Mouse (Mus musculus): Measurements from ENCODE around the gene Prph. TPM values are rescaled to one million over a fixed set of nuclear protein-coding genes. Genes with fewer than 3 reads are reported as not detected.

The Prph gene
- polyA plus RNA-seq, 1 experiment from 2014 or later: 0.22 TPM

- Histone ChIP-seq H3K9me3 (replicated peaks) (no peaks in the 10 kb centered on the region), H3K4me2 (peak overlapping the region; percentile 89), H3K36me3 (peaks cover 35% of the 10 kb centered on the region), H3K4me3 (0 out of 2 replicates have a peak overlapping the region, but pooled peaks have one; percentile 75), H3K9ac (no peak overlapping the region), H3K27ac (ENCODE audit: poor library complexity, severe bottlenecking) (no peak overlapping the region), H3K4me1 (replicated peaks) (peaks cover 41% of the 10 kb centered on the region), H3K27me3 (replicated peaks) (no peaks in the 10 kb centered on the region)
- WGBS: 64% methylated on average over 7 of the region's 7 CpGs
- no peak for ATAC-seq (ENCODE audit: insufficient number of reproducible peaks, low FRiP score)
Observed at GRCm38 (mm10) chr15:99033498-99034270, 21.3 kb upstream of the Prph start.

- no peaks in the 10 kb centered on the region for H3K9me3 ChIP-seq (replicated peaks)
- H3K4me1 ChIP-seq (replicated peaks): peaks cover 39% of the 10 kb centered on the region
- no peak overlapping the region for H3K4me2 ChIP-seq
- H3K4me3 ChIP-seq: no peak overlapping the region
- no peak overlapping the region; the same call in 1 of the 2 replicates for H3K9ac ChIP-seq
- H3K27ac ChIP-seq (ENCODE audit: poor library complexity, severe bottlenecking): no peak overlapping the region
- H3K27me3 ChIP-seq (replicated peaks): no peaks in the 10 kb centered on the region
- 77% methylated on average over 4 of the region's 4 CpGs for WGBS
- peaks cover 37% of the 10 kb centered on the region for H3K36me3 ChIP-seq
- no peak for ATAC-seq (ENCODE audit: insufficient number of reproducible peaks, low FRiP score)
Observed at GRCm38 (mm10) chr15:99035431-99035830, 19.5 kb upstream of the Prph start.

DNA sequence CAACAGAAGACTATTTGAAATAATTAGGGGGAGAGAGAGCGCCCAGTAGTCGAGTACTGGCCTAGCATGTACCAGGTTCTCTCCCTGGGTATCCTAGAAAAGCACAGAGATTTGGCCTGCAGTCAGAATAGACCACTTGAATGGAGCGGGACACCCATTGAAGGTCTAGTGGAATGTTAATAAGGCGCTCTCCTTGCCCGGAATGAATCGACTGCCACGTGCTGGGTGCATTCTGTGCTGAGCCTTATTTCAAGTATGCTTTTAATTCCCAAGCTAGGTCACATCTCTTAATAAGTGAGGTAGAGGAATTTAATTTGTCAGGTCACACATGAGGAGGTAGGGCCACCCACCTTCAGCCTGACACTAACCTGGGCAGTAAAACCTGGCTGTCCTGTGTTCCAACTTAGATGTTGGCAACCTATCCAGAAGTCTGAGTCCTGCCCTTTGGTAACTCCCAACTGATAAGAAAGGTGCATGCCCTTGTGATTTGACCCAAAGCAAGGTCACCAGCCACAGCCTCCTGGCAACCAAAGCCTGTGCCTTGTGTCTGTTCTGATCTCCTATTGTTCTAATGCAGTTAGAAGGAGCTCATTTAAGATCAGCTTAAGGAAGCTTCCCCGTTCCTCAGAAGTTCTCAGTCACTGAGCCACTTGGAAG is 18.6 kb upstream of the Prph start:
- Histone ChIP-seq H3K9me3 (replicated peaks) (no peaks in the 10 kb centered on the region), H3K4me3 (no peak overlapping the region), H3K27me3 (replicated peaks) (0 out of 2 replicates have a peak, but pooled peaks cover under 1% of the 10 kb centered on the region), H3K9ac (no peak overlapping the region), H3K4me2 (no peak overlapping the region), H3K36me3 (peaks cover 37% of the 10 kb centered on the region), H3K4me1 (replicated peaks) (peaks cover 46% of the 10 kb centered on the region), H3K27ac (ENCODE audit: poor library complexity, severe bottlenecking) (no peak overlapping the region)
- WGBS: 67% methylated on average over 8 of the region's 8 CpGs
- no peak for ATAC-seq (ENCODE audit: insufficient number of reproducible peaks, low FRiP score)

- 100% methylated on average over 1 of the region's 1 CpGs for WGBS
- H3K9ac ChIP-seq: no peak overlapping the region
Observed at GRCm38 (mm10) chr15:99038025-99038424, 16.9 kb upstream of the Prph start.

GRCm38 (mm10) chr15:99038797-99039196 is 16.2 kb upstream of the Prph start:
- Histone ChIP-seq H3K27ac (ENCODE audit: poor library complexity, severe bottlenecking) (no peak overlapping the region), H3K4me3 (no peak overlapping the region), H3K9ac (no peak overlapping the region), H3K4me2 (no peak overlapping the region), H3K27me3 (replicated peaks) (0 out of 2 replicates have a peak, but pooled peaks cover 11% of the 10 kb centered on the region), H3K36me3 (peaks cover 37% of the 10 kb centered on the region), H3K4me1 (replicated peaks) (peaks cover 24% of the 10 kb centered on the region), H3K9me3 (replicated peaks) (no peaks in the 10 kb centered on the region)
- ATAC-seq (ENCODE audit: insufficient number of reproducible peaks, low FRiP score): no peak
- WGBS: 85% methylated on average over 5 of the region's 5 CpGs

More at GRCm38 (mm10) chr15:99038025-99038424, 16.9 kb upstream of the Prph start:
- Histone ChIP-seq H3K4me2 (no peak overlapping the region), H3K4me1 (replicated peaks) (peaks cover 32% of the 10 kb centered on the region), H3K36me3 (peaks cover 37% of the 10 kb centered on the region), H3K4me3 (no peak overlapping the region), H3K9me3 (replicated peaks) (no peaks in the 10 kb centered on the region), H3K27ac (ENCODE audit: poor library complexity, severe bottlenecking) (no peak overlapping the region), H3K27me3 (replicated peaks) (0 out of 2 replicates have a peak, but pooled peaks cover 11% of the 10 kb centered on the region)
- no peak for ATAC-seq (ENCODE audit: insufficient number of reproducible peaks, low FRiP score)

DNA sequence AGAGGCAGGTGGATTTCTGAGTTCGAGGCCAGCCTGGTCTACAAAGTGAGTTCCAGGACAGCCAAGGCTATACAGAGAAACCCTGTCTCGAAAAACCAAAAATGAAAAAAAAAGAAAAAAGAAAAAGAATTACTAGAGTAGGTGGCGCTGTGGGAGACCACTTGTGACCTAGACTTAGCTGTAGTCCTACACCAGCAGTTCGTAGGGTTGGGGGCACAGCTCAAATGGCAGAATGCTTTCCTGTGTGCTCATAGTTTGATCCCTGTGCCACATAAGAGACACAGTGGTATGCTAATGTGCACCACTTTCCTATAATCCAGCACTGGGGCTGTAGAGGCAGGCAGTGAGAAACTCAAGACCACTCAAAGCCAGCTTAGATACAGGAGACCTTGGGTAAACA is 15.7 kb upstream of the Prph start:
- H3K4me3 ChIP-seq: no peak overlapping the region
- H3K27me3 ChIP-seq (replicated peaks): 0 out of 2 replicates have a peak, but pooled peaks cover 11% of the 10 kb centered on the region
- H3K36me3 ChIP-seq: peaks cover 37% of the 10 kb centered on the region
- H3K9ac ChIP-seq: no peak overlapping the region; the same call in 1 of the 2 replicates
- no peaks in the 10 kb centered on the region for H3K9me3 ChIP-seq (replicated peaks)
- ATAC-seq (ENCODE audit: insufficient number of reproducible peaks, low FRiP score): no peak
- 75% methylated on average over 4 of the region's 4 CpGs for WGBS
- no peak overlapping the region for H3K27ac ChIP-seq (ENCODE audit: poor library complexity, severe bottlenecking)
- no peak overlapping the region for H3K4me2 ChIP-seq
- H3K4me1 ChIP-seq (replicated peaks): peaks cover 22% of the 10 kb centered on the region

GRCm38 (mm10) chr15:99039996-99040919 is 14.7 kb upstream of the Prph start:
- WGBS: 55% methylated on average over 26 of the region's 26 CpGs
- Histone ChIP-seq H3K9me3 (replicated peaks) (no peaks in the 10 kb centered on the region), H3K4me2 (no peak overlapping the region), H3K9ac (no peak overlapping the region), H3K36me3 (peaks cover 28% of the 10 kb centered on the region), H3K27me3 (replicated peaks) (0 out of 2 replicates have a peak, but pooled peaks cover 11% of the 10 kb centered on the region), H3K4me3 (no peak overlapping the region), H3K4me1 (replicated peaks) (peaks cover 26% of the 10 kb centered on the region), H3K27ac (ENCODE audit: poor library complexity, severe bottlenecking) (no peak overlapping the region)
- ATAC-seq (ENCODE audit: insufficient number of reproducible peaks, low FRiP score): no peak

DNA sequence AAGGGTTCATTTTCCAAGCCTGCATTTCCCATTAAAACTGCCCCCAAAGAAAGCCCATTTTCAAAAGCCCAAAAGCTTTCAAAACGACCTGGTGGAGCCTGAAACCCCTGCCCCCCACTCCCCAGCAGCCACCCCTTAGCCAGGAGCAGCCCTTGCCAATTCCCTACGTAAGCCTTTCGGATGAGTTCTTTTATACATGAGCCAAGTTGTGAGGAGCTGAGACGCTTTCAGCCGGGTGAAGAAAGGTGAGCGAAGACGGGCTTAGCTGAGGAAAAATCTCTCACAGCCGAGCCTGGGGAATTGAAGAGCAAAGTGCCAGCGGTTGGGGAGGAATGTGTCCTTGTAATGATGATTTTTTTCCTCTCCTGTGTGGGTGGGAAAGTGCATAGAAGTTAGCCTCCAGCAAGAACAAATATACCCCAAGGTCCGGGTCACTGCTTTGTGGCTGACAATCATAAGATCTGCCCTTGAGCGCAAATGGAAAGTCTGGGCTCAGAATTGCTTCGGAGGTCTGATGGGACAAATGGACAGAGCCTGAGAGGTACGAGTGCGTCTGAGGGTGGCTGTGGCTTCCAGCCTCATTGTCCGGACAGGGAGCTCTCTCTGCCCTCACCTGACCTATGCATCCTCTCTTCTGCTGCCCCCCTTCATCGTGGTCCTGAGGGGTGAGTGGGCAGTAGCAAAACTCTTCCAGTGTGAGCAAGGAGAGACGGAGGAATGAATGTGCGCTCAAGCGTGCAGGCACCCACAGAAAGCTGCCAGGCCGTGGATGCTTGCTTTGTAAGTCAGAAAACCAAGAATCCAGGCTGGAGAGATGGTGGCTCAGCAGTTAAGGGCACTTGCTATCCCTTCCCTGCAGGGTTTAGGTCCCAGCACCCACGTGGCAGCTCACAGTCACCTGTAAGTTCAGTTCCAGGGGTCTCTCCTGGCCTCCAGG is 13.8 kb upstream of the Prph start:
- no peak overlapping the region for H3K4me2 ChIP-seq
- H3K9me3 ChIP-seq (replicated peaks): no peaks in the 10 kb centered on the region
- no peak overlapping the region for H3K4me3 ChIP-seq
- WGBS: 55% methylated on average over 21 of the region's 21 CpGs
- ATAC-seq (ENCODE audit: insufficient number of reproducible peaks, low FRiP score): no peak
- no peak overlapping the region for H3K9ac ChIP-seq
- no peak overlapping the region for H3K27ac ChIP-seq (ENCODE audit: poor library complexity, severe bottlenecking)
- peaks cover 19% of the 10 kb centered on the region for H3K36me3 ChIP-seq
- peaks cover 18% of the 10 kb centered on the region for H3K4me1 ChIP-seq (replicated peaks)
- H3K27me3 ChIP-seq (replicated peaks): 0 out of 2 replicates have a peak, but pooled peaks cover 11% of the 10 kb centered on the region

- no peak overlapping the region for H3K27ac ChIP-seq (ENCODE audit: poor library complexity, severe bottlenecking)
- peaks cover 18% of the 10 kb centered on the region for H3K4me1 ChIP-seq (replicated peaks)
- H3K4me3 ChIP-seq: no peak overlapping the region
- peaks cover 11% of the 10 kb centered on the region for H3K36me3 ChIP-seq
- H3K4me2 ChIP-seq: no peak overlapping the region
- H3K27me3 ChIP-seq (replicated peaks): 0 out of 2 replicates have a peak, but pooled peaks cover 15% of the 10 kb centered on the region
- ATAC-seq (ENCODE audit: insufficient number of reproducible peaks, low FRiP score): no peak
- no peak overlapping the region for H3K9ac ChIP-seq
- WGBS: 79% methylated on average over 5 of the region's 5 CpGs
- H3K9me3 ChIP-seq (replicated peaks): no peaks in the 10 kb centered on the region
Observed at GRCm38 (mm10) chr15:99042334-99042733, 12.6 kb upstream of the Prph start.

DNA sequence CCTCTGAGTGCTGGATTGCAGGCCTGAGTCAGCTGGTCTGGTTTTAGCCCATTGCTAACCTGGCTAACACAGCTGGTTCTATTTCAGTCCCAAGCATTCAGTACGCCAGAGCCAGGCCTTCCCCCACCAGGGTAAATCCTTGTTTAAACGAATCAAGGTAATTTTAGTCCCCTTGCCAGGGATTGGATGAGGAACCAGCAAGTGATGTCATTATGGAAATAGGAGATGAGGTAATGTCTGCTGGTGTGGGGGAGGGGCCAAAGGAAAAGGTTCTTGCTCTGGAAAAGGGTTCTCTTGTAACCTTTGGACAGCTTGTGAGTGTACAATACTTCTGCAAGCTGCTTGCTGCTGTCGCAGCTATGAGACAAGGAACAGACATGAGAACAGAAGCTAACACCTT is 10.1 kb upstream of the Prph start:
- H3K4me1 ChIP-seq (replicated peaks): peaks cover 18% of the 10 kb centered on the region
- 41% methylated on average over 3 of the region's 3 CpGs for WGBS
- H3K36me3 ChIP-seq: no peaks in the 10 kb centered on the region
- no peak overlapping the region for H3K9ac ChIP-seq
- no peak overlapping the region for H3K27ac ChIP-seq (ENCODE audit: poor library complexity, severe bottlenecking)
- H3K4me2 ChIP-seq: no peak overlapping the region
- H3K4me3 ChIP-seq: no peak overlapping the region
- H3K27me3 ChIP-seq (replicated peaks): 0 out of 2 replicates have a peak, but pooled peaks cover 17% of the 10 kb centered on the region
- H3K9me3 ChIP-seq (replicated peaks): no peaks in the 10 kb centered on the region
- ATAC-seq (ENCODE audit: insufficient number of reproducible peaks, low FRiP score): no peak

All from heart, embryonic 12.5 days (tissue).